Mouse (Mus musculus): ENCODE measurements around the gene Dad1. TPM values are rescaled to one million over a fixed set of nuclear protein-coding genes. Genes with fewer than 3 reads are reported as not detected.

Gene Dad1
- polyA plus RNA-seq, 1 experiment from 2014 or later = 174 TPM

DNA sequence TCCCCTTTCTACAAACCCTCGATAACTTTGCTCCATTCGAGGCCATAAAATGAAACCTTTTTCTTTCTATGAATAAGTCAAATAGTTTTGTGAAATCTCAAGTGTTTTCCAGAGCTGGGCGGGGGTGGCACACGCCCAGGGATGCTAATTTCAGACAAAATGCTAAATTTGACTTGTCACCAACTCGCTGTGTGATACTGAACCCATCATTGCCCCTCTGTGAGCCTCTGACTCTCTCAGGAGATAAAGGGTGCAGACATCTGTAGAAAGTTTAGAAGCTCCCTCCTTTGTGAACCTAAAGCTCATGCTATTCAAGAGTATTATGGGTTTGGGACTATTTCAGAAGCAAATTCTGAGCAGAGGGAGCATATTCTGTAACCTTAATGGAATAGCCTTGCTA lies 46.0 kb downstream of the Dad1 start:
- ATAC-seq (no peak), DNase-seq (ENCODE audit: low read depth, low spot score) (no peak)
- CTCF ChIA-PET = interaction anchor here (1.1 to 1.5 kb wide), 2 partner anchors 9 to 55 kb away, joined by 4 to 6 read pairs; no protein-coding TSS in a partner anchor
- no peaks in the 10 kb centered on the region for H3K27me3 ChIP-seq
- in situ Hi-C loops (cut with MboI; ENCODE audit: low pct_unique_long_range_greater_than_20kb) = no loop called here
- TF ChIP-seq CTCF (IDR thresholded peaks at IDR 0.05) = no peak
- POLR2A ChIA-PET = no interaction called here

DNA sequence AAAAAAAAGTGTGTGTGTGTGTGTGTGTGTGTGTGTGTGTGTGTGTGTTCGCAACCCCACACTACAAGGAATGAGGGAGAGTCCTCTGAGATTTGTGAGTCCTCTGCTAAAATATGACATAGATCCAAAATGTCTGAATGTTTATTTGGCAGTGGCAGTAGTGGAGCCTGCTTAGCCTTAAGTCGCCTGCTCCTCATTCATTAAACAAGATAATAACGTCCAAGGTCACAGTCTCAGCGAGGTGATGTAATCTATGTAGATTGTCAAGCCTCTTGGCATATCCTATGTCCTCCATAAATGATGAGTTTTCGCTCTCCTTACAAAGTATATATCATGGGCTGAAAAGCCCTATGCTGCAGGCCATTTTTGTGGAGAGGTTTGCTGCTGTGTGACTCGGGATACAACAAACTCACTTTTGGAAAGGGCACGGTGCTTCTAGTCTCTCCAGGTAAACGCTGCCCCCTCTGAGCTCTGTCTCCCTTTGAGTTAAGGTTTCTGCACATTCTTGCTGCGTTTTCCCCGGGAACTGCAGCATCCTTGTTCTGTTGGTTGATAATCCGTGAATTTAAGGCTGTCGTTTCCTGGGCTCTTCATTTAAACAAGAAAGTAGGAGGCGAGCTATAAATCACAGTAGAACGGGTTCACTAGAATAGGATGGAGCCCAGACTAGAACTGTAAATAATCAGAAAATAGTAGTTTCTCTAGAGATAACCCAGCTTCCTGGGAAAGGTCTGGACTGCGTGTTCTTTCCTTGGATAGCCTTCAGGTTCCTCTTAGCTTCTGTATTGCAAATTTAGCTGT lies 47.0 kb downstream of the Dad1 start:
- CTCF ChIA-PET = interaction anchor here (1.5 kb wide), 1 partner anchor 8 kb away, joined by 6 read pairs; no protein-coding TSS in a partner anchor
- ATAC-seq = no peak
- POLR2A ChIA-PET = no interaction called here
- DNase-seq (ENCODE audit: low read depth, low spot score) = no peak
- in situ Hi-C loops (cut with MboI; ENCODE audit: low pct_unique_long_range_greater_than_20kb) = no loop called here
- TF ChIP-seq CTCF (IDR thresholded peaks at IDR 0.05) = no peak
- no peaks in the 10 kb centered on the region for H3K27me3 ChIP-seq

DNA sequence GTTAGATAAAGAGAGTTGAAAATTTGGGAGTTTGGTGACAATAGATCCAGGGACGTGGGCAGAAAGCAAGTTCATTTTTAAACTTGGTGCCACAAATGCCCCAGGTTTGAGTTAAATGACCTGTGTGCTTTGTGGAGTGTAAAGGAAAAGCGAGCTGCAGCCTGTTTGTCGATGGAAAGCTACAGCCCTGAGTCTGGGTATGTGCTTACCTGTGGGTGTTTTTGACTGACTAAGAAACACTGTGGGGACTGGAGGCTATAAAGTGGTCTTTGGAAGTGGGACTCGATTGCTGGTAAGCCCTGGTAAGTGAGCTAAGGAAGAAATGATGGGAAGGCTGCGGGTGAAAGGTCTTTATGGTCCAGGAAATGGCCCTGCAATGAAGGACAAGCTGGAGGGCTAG lies 47.6 kb downstream of the Dad1 start:
- DNase-seq (ENCODE audit: low read depth, low spot score) (no peak), ATAC-seq (no peak)
- ChIA-PET POLR2A (no interaction called here), CTCF (no interaction called here)
- TF ChIP-seq CTCF (IDR thresholded peaks at IDR 0.05) = no peak
- no peaks in the 10 kb centered on the region for H3K27me3 ChIP-seq
- in situ Hi-C loops (cut with MboI; ENCODE audit: low pct_unique_long_range_greater_than_20kb) = no loop called here

GRCm38 (mm10) chr14:54205904-54206303 lies 48.0 kb downstream of the Dad1 start:
- ATAC-seq = no peak
- DNase-seq (ENCODE audit: low read depth, low spot score) = no peak
- TF ChIP-seq CTCF (IDR thresholded peaks at IDR 0.05) = no peak
- H3K27me3 ChIP-seq = no peaks in the 10 kb centered on the region
- POLR2A ChIA-PET = no interaction called here
- CTCF ChIA-PET = no interaction called here
- in situ Hi-C loops (cut with MboI; ENCODE audit: low pct_unique_long_range_greater_than_20kb) = no loop called here

DNA sequence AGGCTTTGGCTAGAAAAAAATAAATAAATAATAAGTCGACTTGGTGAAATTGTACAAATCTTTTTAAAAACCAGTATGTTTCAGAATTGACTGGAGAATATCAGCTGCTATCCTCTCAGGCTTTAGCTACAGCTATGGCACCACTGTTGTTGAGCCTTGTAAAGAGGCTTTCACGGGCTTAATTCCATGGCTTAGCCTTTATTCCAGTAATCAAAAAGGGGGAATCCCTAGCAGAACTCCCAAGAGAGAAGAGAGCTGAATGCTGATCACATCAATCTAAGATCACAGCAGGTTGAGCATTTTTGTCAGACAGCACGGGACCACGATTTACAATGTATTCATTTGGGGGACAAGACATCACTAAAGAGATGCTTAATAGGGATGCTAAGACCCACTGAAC lies 49.1 kb downstream of the Dad1 start:
- CTCF ChIA-PET = interaction anchor here (1.3 kb wide), 1 partner anchor 12 kb away, joined by 4 read pairs; no protein-coding TSS in a partner anchor
- POLR2A ChIA-PET = no interaction called here
- no peak for DNase-seq (ENCODE audit: low read depth, low spot score)
- in situ Hi-C loops (cut with MboI; ENCODE audit: low pct_unique_long_range_greater_than_20kb) = no loop called here
- no peak for ATAC-seq
- H3K27me3 ChIP-seq = no peaks in the 10 kb centered on the region
- no peak for TF ChIP-seq CTCF (IDR thresholded peaks at IDR 0.05)

- no peaks in the 10 kb centered on the region for H3K27me3 ChIP-seq
- ATAC-seq (no peak), DNase-seq (ENCODE audit: low read depth, low spot score) (no peak)
- ChIA-PET CTCF (interaction anchor here (1.3 kb wide), 1 partner anchor 11 kb away, joined by 4 read pairs; no protein-coding TSS in a partner anchor), POLR2A (no interaction called here)
- TF ChIP-seq CTCF (IDR thresholded peaks at IDR 0.05) = no peak
- in situ Hi-C loops (cut with MboI; ENCODE audit: low pct_unique_long_range_greater_than_20kb) = no loop called here
Measured at GRCm38 (mm10) chr14:54204311-54204710, 49.6 kb downstream of the Dad1 start.

DNA sequence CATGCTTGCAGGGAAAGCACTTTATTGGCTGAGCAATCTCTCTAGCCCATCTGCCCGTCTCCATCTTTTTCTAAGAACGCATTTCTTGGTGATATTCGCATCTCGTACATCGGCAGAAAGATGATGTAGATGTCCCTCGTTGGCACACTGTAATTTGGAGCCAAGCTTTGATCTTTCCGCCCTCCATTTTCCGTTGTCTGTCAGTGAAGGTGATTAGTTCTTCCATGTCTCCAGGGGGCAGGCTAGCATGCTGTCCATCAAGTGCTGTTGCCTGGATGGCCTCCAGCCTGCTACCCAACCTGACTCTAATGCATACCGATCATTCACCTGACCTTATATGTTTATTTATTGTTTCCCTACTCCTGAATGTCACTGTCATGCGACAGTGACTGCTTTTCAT lies 50.1 kb downstream of the Dad1 start:
- POLR2A ChIA-PET = no interaction called here
- CTCF ChIA-PET = no interaction called here
- no peaks in the 10 kb centered on the region for H3K27me3 ChIP-seq
- no peak for TF ChIP-seq CTCF (IDR thresholded peaks at IDR 0.05)
- ATAC-seq (no peak), DNase-seq (ENCODE audit: low read depth, low spot score) (no peak)
- in situ Hi-C loops (cut with MboI; ENCODE audit: low pct_unique_long_range_greater_than_20kb) = no loop called here

- no peaks in the 10 kb centered on the region for H3K27me3 ChIP-seq
- in situ Hi-C loops (cut with MboI; ENCODE audit: low pct_unique_long_range_greater_than_20kb) = no loop called here
- no peak for DNase-seq (ENCODE audit: low read depth, low spot score)
- no peak for TF ChIP-seq CTCF (IDR thresholded peaks at IDR 0.05)
- no peak for ATAC-seq
- CTCF ChIA-PET = no interaction called here
- POLR2A ChIA-PET = no interaction called here
Measured at GRCm38 (mm10) chr14:54203207-54203606, 50.7 kb downstream of the Dad1 start.

DNA sequence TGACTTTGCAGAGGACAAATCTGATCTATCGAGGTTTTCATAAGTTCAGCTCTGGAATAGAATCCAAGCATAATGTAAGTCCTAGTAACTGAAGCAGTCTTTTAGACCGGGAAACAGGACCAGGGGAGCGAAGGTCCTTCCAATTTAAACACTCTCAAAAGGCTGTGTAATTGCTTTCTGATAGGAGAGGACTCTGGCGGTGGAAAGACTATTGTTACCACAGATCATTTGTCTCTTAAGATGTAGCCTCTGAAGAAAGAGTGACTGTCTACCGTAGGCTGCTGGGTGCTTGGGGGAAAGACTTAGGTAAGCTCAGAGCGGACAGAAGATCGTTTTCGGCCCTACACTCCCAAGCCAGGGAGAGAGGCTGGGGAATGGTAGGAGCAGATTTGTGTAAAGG lies 53.5 kb downstream of the Dad1 start:
- no peaks in the 10 kb centered on the region for H3K27me3 ChIP-seq
- ChIA-PET CTCF (no interaction called here), POLR2A (interaction anchor here (1.2 kb wide), 1 partner anchor 13 kb away, joined by 3 read pairs; no protein-coding TSS in a partner anchor)
- in situ Hi-C loops (cut with MboI; ENCODE audit: low pct_unique_long_range_greater_than_20kb) = no loop called here
- ATAC-seq (no peak), DNase-seq (ENCODE audit: low read depth, low spot score) (no peak)
- no peak for TF ChIP-seq CTCF (IDR thresholded peaks at IDR 0.05)

- ChIA-PET POLR2A (no interaction called here), CTCF (interaction anchor here (0.9 to 1.7 kb wide), 3 partner anchors 8 to 33 kb away, joined by 3 to 6 read pairs (median 3); no protein-coding TSS in a partner anchor)
- DNase-seq (ENCODE audit: low read depth, low spot score) (no peak), ATAC-seq (no peak)
- no peaks in the 10 kb centered on the region for H3K27me3 ChIP-seq
- in situ Hi-C loops (cut with MboI; ENCODE audit: low pct_unique_long_range_greater_than_20kb) = no loop called here
- no peak for TF ChIP-seq CTCF (IDR thresholded peaks at IDR 0.05)
Measured at GRCm38 (mm10) chr14:54199662-54200061, 54.2 kb downstream of the Dad1 start.

DNA sequence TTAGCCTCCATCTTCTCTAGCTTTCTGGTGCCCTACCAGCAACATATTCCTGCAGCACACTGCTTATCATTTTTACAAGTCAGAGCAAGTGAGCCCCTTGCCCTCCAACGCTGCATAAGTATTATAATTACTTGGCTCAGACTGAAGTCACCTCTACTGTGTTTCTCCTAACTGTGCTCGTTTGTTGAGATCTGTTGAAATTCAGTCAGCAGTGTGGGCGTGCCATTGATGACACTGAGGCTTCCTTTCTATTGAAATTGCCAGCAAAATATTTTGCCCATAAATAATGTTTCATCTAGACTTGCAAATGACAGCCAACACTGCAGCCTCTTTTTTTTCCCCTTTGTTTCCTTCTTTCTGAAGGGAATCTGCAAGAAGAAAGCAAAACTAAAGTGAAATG lies 56.2 kb downstream of the Dad1 start:
- no peak for TF ChIP-seq CTCF (IDR thresholded peaks at IDR 0.05)
- POLR2A ChIA-PET = no interaction called here
- no peaks in the 10 kb centered on the region for H3K27me3 ChIP-seq
- ATAC-seq (no peak), DNase-seq (ENCODE audit: low read depth, low spot score) (no peak)
- in situ Hi-C loops (cut with MboI; ENCODE audit: low pct_unique_long_range_greater_than_20kb) = no loop called here
- CTCF ChIA-PET = interaction anchor here (1.6 kb wide), 1 partner anchor 23 kb away, joined by 3 read pairs; no protein-coding TSS in a partner anchor
